Mouse (Mus musculus): ENCODE data around the gene Kif21a.

GRCm38 (mm10) chr15:91089427-91089826, 39.7 kb upstream of the Kif21a start:
- TF ChIP-seq CTCF (IDR thresholded peaks at IDR 0.05; ENCODE audit: low read depth) (no peak), EP300 (optimal IDR thresholded peaks at IDR 0.05) (peak; percentile 62)
